Mouse (Mus musculus): ENCODE data around the gene Pde4d. TPM values are rescaled to one million over a fixed set of nuclear protein-coding genes. Genes with fewer than 3 reads are reported as not detected.

Gene Pde4d
- total RNA-seq, 2 experiments from 2014 or later, result 37.4 to 43.6 TPM

DNA sequence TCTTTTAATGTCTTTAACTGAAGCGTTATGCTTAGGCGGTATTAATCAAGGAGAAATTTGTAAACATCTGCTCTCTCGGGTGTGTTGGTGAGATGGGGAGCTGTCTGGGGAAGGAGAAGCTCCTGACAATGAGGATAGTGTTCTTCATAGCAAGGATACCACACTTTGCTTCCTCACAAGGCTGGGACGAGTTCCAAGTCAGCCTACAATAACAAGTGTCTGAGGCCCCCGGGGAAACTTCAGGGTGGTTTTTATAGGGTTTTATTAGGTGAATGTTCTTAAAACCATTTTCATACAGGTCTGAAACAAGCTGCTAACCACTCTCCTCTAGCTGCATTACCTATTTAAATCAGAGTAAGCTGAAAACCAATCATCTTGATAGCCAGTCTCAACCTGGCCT lies 1433.9 kb downstream of the Pde4d start:
- intact Hi-C loops (cut with DNase I), result no loop called here
- no peak for DNase-seq

DNA sequence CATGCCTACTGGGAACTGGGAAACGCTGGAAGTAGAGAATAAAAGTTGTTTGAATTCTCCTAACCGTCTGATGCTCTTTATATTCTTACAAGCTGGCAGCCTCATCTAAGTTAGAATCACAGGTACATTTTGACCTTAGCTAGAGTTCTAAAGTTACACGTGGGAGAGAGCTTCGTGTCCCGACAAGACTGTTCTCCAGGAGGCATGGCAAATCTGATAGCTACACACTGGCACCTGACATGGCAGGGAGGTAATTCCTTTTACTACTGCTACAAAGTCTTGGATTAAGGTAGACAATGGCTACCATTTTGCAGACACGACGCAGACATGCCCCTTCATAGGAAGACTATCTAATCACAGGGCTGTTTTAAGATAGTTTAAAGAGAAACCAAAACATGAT lies 1435.1 kb downstream of the Pde4d start:
- intact Hi-C loops (cut with DNase I), result loop anchor here (5.0 kb wide), 1 partner anchor 63 kb away; no protein-coding TSS in a partner anchor
- DNase-seq, result no peak

DNA sequence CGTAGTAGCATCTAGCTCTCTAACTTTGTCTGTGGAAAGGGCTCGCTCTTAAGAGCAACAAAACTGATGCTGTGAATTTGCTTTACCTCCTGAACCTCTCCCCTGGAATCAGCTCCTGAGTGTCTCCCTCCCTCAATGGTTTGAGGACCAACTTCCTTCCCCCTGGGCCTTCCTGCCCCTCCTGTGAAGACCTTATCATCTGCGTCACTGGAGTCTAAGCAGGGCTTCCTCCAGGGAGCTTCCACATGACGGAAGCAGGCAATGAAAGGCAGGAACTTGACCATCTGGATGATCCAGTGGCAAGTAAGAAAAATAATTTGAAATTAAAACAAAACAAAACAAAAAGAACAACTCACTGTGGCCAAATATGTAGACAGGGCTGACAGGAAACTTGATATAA lies 1438.5 kb downstream of the Pde4d start:
- no peak for DNase-seq

DNA sequence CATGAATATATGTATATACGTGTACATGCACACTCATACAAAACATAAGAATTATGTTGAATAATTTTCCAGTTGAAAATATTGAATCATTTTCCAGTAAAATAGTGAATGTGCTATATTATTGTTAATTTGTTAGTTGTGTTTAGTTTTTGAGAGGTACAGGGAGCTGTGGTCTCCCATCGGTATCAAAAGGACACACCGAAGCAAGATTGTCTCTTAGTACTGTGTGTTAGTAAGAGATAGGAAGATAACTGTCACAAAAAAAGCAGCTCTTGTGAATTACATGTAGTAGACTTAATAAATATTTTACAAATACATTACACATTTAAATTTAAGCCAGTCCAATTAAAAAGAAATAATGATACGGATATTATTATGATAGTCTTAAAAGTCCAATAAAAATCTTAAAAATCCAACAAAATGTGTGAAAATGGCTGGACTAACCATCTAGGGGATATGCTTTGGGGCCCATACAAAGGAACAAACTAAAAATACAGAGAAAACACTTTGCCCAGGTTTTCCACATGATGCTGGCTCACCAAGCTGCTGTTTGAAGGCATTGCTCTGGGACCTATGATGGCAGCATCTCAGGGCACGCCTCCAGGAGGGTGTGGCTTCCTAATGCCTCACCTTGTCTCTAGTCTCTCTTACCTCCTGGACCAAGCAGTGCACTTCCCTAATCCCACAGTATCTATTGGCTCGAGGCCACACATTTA lies 1441.6 kb downstream of the Pde4d start:
- DNase-seq, result no peak
- intact Hi-C loops (cut with DNase I), result no loop called here

More for the DNA sequence above, 1438.5 kb downstream of the Pde4d start:
- intact Hi-C loops (cut with DNase I), result loop anchor here (5.0 kb wide), 1 partner anchor 66 kb away; no protein-coding TSS in a partner anchor

DNA sequence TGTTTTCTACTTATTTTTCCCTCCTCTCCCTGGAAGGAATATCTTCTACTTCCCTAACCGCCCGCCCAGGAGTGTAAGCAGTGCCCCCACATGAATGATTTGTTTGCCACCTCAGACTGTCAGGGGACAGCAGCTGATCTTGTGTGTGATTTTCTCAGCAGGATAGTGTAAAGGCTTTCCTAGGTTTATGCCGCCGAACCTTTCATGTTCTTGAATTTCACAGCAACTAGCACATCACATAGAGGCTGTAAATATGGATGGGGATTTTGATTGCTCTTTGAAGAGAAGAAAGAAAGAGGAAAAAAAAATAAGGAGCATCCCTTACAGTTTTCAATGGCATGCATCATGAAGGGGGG lies 1442.1 kb downstream of the Pde4d start:
- intact Hi-C loops (cut with DNase I), result no loop called here
- DNase-seq, result no peak

DNA sequence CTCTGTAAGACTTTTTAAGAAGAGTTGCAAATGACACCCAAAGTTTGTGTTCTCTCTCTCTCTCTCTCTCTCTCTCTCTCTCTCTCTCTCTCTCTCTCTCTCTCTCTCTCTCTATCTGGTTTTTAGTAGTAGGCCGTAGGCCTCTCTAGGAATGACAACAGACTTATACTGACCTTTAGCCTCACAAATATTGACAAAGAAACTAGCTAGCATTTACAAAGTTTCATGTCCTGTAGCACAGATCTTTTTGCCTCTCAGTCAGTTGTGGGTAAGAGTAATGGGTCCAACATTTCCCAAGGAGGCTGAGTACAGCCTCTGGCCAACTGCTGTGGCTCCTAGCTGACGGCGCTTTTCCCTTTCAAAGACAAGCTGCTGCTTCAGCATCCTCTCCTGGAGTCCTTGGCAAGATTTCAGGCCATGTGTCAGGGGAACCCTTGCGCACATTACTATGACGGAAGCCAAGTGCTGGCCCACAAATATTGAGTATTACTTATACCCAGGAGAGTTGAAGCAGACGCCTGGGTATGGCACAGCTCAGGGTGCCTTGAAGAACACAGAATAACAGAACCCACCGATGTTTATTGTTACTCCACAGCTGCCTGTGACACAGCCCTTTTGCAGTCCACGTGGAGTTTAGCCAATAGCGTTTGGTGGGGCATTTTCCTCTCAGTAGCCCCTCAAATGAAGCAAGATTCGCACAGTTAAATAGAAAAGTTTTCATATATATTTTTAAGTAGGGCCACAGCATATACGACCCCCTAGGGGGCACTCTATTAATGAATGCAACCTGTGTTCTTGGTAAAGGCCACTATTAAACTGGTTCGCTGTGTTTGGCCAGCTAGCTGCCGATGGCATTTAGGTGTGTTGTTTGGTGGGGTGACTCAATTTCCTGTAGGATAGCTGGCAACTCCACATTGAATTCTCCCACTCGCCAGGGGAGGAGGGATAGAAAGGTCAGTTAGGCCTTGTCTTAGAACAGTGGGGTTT lies 1450.0 kb downstream of the Pde4d start:
- peak in 1 of 2 experiments; percentile 29 for DNase-seq
- intact Hi-C loops (cut with DNase I), result loop anchor here (10.0 kb wide), 1 partner anchor 665 kb away; no protein-coding TSS in a partner anchor

DNA sequence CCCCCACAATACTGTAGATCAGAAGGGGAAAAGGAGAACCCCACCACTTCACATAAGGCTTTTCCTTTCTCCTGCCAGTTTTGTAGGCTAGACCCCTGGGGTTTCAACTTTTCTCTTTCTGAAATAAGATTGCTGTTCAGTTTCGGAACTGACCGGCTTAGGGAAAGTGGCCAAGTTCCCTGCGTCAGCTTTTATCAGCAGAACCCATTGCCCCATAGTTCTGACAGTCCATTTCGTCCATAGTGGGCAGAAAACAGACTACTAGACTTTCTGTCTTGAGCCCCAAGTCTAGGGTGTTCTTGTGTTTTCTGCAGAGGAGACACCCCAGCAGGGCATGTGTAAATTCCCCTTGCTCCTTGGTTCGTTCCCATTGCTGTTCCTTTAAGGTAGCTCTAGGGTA lies 1452.1 kb downstream of the Pde4d start:
- DNase-seq, result no peak
- intact Hi-C loops (cut with DNase I), result loop anchor here (2.0 to 10.0 kb wide), 2 partner anchors 79 to 667 kb away; no protein-coding TSS in a partner anchor

DNA sequence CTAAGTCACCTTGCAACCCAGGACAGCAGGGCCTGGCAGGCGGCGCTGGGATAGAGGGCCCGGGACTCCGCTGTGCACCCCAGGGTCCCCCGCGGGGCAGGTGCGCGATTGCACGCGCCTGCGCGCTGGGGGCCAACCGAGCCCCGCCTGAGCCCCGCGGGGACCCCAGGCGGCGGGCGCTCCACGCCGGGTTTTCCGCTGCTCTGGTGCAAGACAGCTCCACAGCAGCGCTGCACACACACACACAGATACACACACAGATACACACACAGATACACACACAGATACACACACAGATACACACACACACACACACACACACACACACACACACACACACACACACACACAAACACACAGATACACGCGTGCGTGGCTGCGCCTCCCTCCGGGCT lies 1452.7 kb downstream of the Pde4d start:
- intact Hi-C loops (cut with DNase I), result loop anchor here (2.0 to 10.0 kb wide), 2 partner anchors 80 to 668 kb away; no protein-coding TSS in a partner anchor
- DNase-seq, result peak in 1 of 2 experiments; percentile 53

DNA sequence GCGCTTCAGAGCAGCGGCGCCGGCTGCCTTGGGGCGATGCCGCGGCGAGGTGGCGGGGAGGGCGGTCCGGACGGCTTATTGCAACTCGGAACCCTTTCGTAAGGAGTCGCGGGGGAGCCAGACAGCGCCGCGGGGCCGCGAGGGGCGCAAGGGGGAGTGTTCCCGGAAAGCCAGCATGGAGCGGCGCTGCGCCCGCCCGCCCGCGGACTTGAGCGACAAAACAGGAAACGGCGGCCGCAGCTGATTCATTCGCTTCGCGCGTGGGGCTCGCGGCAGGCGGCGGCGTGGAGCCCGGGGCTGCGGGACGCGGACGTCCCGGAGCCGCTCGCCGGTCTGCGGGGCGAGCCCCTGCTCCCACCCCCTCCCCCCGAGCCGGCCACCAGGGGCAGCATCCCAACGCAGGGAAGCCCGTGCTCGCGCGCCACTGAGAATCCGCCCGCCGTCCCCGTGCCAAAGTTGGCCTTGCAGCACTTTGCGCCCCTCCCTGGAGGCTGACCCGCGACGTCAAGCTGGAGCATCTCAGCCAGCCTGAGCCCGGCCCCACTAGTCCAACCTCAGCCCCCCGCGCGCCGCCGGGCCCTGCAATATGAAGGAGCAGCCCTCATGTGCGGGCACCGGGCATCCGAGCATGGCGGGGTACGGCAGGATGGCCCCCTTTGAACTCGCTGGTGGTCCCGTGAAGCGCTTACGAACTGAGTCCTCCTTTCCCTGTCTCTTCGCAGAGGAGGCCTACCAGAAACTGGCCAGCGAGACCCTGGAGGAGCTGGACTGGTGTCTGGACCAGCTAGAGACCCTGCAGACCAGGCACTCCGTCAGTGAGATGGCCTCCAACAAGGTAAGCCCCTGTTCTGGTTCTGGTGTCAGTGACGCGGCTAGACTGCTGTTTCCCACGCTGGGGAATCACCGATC lies 1453.4 kb downstream of the Pde4d start:
- intact Hi-C loops (cut with DNase I), result loop anchor here (1.0 to 10.0 kb wide), 3 partner anchors 80 to 668 kb away; no protein-coding TSS in a partner anchor
- peak; percentile 69 for DNase-seq

DNA sequence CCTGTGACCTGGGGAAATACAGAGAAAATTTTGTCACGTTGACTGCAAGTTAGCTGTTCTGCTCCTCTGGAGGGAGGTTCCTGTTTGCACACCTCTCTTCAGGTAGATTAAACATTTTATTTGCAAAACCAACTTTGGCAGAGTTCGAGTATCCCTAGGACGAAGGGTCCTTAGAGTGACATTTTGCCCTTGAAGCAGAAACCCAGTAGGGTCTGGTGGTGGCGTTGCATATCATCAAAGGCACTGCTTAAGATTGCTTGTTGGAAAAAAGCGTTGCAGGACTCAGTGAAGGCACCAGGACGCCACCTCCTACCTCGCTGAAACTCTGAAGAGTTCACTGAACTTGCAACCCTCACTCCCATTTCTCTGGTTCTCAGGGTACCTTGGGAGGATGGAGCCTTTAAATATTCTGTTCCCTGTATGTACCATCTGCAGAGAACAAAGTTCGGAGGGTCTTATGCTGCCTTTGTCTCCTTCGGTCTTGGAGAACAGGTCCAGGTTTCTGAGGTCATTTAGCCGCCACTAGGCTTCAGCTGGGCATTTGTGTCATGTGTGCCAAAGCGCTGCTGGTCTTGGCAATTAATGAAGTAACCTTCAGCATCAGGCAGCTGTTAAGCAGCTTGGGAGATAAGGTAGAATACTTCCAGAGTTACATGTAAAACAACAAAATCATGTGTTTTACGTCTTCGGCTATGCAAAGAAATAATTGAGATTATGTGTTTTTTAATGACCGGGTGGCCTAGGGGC lies 1454.2 kb downstream of the Pde4d start:
- intact Hi-C loops (cut with DNase I), result loop anchor here (1.0 to 10.0 kb wide), 3 partner anchors 81 to 669 kb away; no protein-coding TSS in a partner anchor
- no peak for DNase-seq

DNA sequence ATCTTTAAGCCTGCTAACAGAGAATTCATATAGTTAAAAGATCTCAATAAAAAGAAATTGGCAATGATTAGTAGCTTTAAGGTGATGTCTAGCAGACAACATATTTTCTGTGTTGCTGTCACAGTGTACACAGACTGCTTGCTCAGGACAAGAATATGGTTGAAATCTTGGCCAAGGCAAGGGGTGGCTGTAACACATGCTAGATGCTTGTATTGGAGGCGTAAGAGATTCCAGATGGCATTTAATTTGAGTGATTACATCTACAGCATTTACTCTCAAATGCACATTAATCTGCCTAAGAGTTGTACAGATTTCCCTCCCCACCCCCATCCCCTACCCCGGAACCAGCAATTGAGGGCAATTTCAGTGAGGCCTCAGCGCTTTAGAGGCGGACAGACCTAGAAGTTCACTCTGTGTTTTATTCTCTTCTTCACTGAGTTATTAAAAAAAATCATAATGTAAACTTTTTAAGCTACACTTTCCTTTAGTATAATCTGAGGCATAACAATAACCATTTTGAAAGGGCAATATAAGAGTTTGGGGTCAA lies 1456.7 kb downstream of the Pde4d start:
- DNase-seq, result no peak
- intact Hi-C loops (cut with DNase I), result loop anchor here (5.0 to 10.0 kb wide), 2 partner anchors 289 to 672 kb away; no protein-coding TSS in a partner anchor

DNA sequence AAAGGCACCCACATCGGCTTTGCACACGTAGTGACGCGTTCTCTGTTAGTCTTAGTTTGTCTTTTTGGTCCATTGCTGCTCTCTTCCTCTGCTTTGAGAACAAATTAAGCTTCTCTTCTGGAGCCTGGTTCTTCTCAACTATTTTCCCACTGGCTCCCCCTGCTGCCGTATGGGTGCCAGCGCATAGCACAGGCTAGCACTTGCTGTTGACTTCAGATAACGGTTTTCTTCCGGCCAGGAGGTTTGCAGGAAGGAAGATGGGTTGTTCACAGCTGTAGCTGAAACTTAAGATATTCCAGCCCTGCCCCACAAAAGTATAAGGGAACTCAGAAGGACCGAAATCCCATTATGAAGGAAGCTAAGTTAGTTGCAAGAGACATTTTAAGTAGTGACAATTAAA lies 1457.9 kb downstream of the Pde4d start:
- intact Hi-C loops (cut with DNase I), result loop anchor here (1.0 to 10.0 kb wide), 3 partner anchors 131 to 673 kb away; no protein-coding TSS in a partner anchor

DNA sequence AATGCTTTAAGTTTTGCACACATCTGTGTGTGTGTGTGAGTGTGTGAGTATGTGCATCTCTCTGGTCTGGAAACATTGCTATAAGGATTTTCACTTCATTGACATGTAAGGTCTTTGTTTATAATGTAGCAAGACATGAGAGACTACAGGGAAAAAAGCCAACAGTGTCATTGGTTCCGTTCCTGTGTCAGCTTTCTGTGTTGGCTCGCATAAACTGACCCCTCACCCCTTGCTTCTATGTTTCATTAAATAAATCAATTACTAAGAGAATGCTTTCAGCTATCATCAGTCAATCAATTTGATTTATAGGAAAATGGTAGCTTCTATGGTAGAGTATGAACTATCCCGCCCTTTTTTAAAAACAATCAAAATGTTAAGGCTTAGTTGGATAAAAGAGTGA lies 1458.6 kb downstream of the Pde4d start:
- no peak for DNase-seq
- intact Hi-C loops (cut with DNase I), result loop anchor here (5.0 to 10.0 kb wide), 2 partner anchors 291 to 674 kb away; no protein-coding TSS in a partner anchor

More for the DNA sequence above, 1457.9 kb downstream of the Pde4d start:
- peak; percentile 71 to 79 for DNase-seq

DNA sequence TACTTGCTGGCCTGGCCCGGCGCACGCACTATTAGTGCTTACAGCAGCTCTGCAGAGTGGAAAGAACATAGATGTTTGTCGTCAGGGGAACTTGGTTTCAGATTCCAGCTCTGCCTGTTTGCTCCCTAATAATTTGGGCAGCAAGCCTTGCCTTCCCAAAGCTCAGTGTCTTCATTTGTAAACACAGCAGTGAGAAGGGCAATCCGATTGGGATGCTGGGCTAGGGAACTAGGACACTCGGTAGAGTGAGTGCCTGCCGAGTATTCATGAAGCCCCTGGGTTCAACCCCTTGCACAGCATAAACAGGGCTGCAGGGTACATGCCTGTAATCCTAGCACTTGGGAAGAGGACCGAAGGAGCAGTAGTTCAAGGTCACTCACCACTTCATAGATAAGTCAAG lies 1459.4 kb downstream of the Pde4d start:
- no peak for DNase-seq
- intact Hi-C loops (cut with DNase I), result loop anchor here (5.0 to 10.0 kb wide), 2 partner anchors 292 to 674 kb away; no protein-coding TSS in a partner anchor

DNA sequence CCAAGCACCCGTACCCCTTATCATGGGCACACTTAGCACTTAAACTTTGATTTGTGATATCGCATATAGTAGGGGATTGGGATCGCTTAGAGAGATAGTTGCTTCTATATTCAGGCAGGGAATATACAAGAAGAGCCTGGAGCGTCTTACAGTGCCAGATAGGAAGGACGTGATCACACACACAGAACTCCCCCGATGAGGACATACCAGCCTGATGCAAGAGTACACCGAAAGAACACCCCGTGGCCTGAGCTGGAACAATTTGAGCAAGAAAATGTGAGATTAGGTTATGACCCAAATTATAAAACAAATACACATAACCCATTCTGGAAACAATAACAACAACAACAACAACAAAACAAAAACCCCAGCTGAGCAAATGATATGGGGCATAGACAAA lies 1461.2 kb downstream of the Pde4d start:
- intact Hi-C loops (cut with DNase I), result no loop called here
- DNase-seq, result no peak

DNA sequence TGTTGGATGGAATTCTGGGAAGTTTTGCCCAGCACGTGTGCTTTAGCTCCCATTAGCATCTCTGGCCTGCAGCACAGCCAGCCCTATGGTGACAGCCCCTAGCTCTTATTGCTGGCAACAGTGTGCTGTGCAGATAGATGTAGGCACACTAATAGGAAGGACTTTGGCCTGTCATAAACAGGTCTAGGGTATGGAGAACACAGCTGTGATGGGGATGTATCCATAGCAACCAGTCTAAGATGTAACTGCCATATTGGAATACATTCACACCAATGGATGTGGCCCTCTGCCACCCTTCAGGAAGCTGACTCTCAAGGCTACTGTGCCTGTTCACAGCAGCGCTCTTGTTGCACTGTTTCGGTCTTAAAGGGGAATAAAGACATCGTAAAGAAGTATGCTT lies 1462.9 kb downstream of the Pde4d start:
- intact Hi-C loops (cut with DNase I), result no loop called here
- DNase-seq, result no peak

DNA sequence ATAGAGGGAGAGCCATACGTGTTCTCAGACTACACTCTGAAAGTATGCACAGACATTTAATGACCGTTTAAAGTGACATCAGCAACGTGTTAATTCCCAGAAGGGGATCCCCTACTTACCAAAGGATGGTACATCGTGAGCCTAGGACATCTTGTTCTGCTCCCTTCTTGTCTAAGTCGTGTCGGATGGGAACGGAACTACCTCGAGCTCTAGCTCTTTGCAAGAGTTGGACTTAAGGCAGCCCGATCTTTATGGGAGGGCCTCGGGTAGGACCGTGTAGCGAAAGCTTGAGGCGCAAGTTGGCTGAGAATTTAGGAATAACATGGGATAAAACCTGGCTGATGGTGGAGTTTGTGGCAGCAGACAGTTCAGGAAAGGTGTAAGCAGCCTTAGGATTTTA lies 1464.5 kb downstream of the Pde4d start:
- intact Hi-C loops (cut with DNase I), result no loop called here
- no peak for DNase-seq

DNA sequence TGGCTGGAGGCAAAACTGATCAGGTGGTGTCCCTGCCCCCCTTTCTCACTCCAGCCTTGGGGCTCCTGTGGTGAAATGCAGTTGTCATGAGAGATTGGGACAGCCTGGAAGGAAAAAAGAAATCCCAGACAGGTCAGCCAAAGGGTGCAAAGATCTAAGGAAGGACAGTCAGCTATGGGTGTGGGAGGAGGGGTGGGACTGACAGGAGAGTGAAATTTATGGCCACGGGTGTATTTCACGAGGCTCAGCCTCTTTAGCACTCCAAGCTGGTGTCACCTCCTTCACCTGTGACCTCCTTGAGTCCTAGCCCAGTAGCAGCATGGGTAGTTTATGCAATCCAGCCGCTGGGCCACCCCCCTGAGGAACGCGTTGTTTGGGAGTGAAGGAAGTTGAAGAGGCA lies 1465.1 kb downstream of the Pde4d start:
- DNase-seq, result no peak
- intact Hi-C loops (cut with DNase I), result no loop called here

DNA sequence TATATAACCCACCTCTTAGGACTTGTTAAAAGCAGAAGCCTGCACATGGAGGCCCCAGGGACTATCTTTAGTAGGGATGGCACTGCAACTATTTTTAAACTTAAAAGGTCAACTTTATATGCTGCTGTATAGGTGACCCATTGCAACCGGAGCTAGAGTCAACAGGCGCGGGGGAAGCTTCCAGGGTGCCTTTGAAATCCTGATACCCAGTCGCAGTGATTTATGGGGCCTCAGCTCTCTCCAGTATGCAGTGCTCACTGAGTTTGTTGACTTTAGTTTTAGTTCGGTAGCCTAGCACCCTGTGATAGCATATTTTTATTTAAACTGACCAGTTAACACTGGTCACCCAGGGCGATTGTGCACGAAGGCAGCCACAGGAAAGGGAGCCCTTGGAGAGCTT lies 1465.8 kb downstream of the Pde4d start:
- intact Hi-C loops (cut with DNase I), result no loop called here
- no peak for DNase-seq

All from heart, postnatal 36 days (tissue).